Mouse (Mus musculus): Measurements from ENCODE around the gene B3gat3.

- TF ChIP-seq CTCF (IDR thresholded peaks at IDR 0.05): no peak
- no peak for TF ChIP-seq EP300 (IDR thresholded peaks at IDR 0.05)
Measured at GRCm38 (mm10) chr19:8895397-8895960, 24.7 kb upstream of the B3gat3 start.

All from lung, postnatal 0 days (tissue).